8 mouse cellular contexts compared by ENCODE assay signal in genomic region chr17:56673647-56674416, GRCm38 (mm10). TPM values are rescaled to one million over a fixed set of nuclear protein-coding genes. Genes with fewer than 3 reads are reported as not detected.
DNase-seq lines count a peak whose midpoint lies in the region; ATAC-seq lines count a peak whose summit lies in the region.

No protein-coding gene starts in this region.

- H3K9me3 ChIP-seq in kidney, embryonic 16.5 days (ENCODE audit: low read length), result no peaks in the 10 kb centered on the region
- no peaks in the 10 kb centered on the region for H3K9me3 ChIP-seq in midbrain, embryonic 12.5 days

- no peaks in the 10 kb centered on the region for H3K27me3 ChIP-seq in kidney, embryonic 16.5 days (ENCODE audit: insufficient read depth, low read length)
- H3K27me3 ChIP-seq in midbrain, embryonic 12.5 days, result no peaks in the 10 kb centered on the region

- H3K9ac ChIP-seq in kidney, embryonic 16.5 days (replicated peaks; ENCODE audit: low read length), result peak overlapping the region; percentile 98
- peak overlapping the region; percentile 98 for H3K9ac ChIP-seq in midbrain, embryonic 12.5 days (replicated peaks)

- H3K4me3 ChIP-seq in kidney, embryonic 16.5 days (ENCODE audit: low read length), result peak overlapping the region; percentile 98
- H3K4me3 ChIP-seq in midbrain, embryonic 12.5 days, result peak overlapping the region; percentile 98

- H3K4me1 ChIP-seq in kidney, embryonic 16.5 days (ENCODE audit: insufficient read depth, low read length), result peaks cover 24% of the 10 kb centered on the region
- H3K4me1 ChIP-seq in midbrain, embryonic 12.5 days, result peaks cover 27% of the 10 kb centered on the region

- H3K36me3 ChIP-seq in kidney, embryonic 16.5 days (ENCODE audit: insufficient read depth, low read length), result peaks cover 21% of the 10 kb centered on the region
- H3K36me3 ChIP-seq in midbrain, embryonic 12.5 days, result peaks cover 20% of the 10 kb centered on the region; the same call in 1 of the 2 replicates

- H3K27ac ChIP-seq in kidney, embryonic 16.5 days (ENCODE audit: low read length), result peak overlapping the region; percentile 83
- H3K27ac ChIP-seq in midbrain, embryonic 12.5 days (replicated peaks), result peak overlapping the region; percentile 77

- H3K4me2 ChIP-seq in kidney, embryonic 16.5 days (replicated peaks; ENCODE audit: low read depth, low read length), result peak overlapping the region; percentile 72
- H3K4me2 ChIP-seq in midbrain, embryonic 12.5 days (replicated peaks), result peak overlapping the region; percentile 69

- 1% methylated on average over 34 of the region's 37 CpGs for WGBS in kidney, embryonic 16.5 days
- WGBS in midbrain, embryonic 12.5 days, result 2% methylated on average over 37 of the region's 37 CpGs

- 0 out of 2 replicates have a peak, but pooled peaks have one; percentile 4 for ATAC-seq in erythroid progenitor cell, adult 5-6 weeks (replicated peaks; ENCODE audit: low FRiP score, poor library complexity, severe bottlenecking)
- no peak; the same call in 1 of the 2 replicates for ATAC-seq in kidney, embryonic 16.5 days (ENCODE audit: low FRiP score, low TSS enrichment)
- no peak; the same call in 1 of the 2 replicates for ATAC-seq in midbrain, embryonic 12.5 days (ENCODE audit: low FRiP score, low read depth)

- peak; percentile 29 for DNase-seq in kidney, adult 9 months
- DNase-seq in kidney, postnatal 36 days, result no peak
- DNase-seq in MN1 (ENCODE audit: low spot score), result peak; percentile 38
- no peak for DNase-seq in Muller cell, postnatal 12 days (ENCODE audit: inconsistent ontology term)
- DNase-seq in natural killer cell, adult 2 months (ENCODE audit: low spot score in 2 of 2), result no peak

RNA-seq across cellular contexts. Expression of gene Ranbp3, which starts 0.7 kb away (rescaled TPM):
- total RNA-seq in erythroid progenitor cell, adult 5-6 weeks (2015; ENCODE audit: low replicate concordance), result 51.1 and 73.9 TPM in 2 replicates
- total RNA-seq in erythroid progenitor cell, adult 5-6 weeks (2017; ENCODE audit: low replicate concordance), result 72.9 and 77.2 TPM in 2 replicates
- polyA plus RNA-seq in kidney, embryonic 16.5 days (2015; fragmentation: Nextera tagmentation; extraction: Ambion mirVana), result 106 and 107 TPM in 2 replicates
- polyA plus RNA-seq in midbrain, embryonic 12.5 days (2016; fragmentation: Nextera tagmentation; extraction: Ambion mirVana), result 109 and 115 TPM in 2 replicates

RNA-seq across cellular contexts. Expression of gene Ndufa11, which starts 43.7 kb away (rescaled TPM):
- total RNA-seq in erythroid progenitor cell, adult 5-6 weeks (2015; ENCODE audit: low replicate concordance), result 46.5 and 90.1 TPM in 2 replicates
- 54.2 and 67.9 TPM in 2 replicates for total RNA-seq in erythroid progenitor cell, adult 5-6 weeks (2017; ENCODE audit: low replicate concordance)
- polyA plus RNA-seq in kidney, embryonic 16.5 days (2015; fragmentation: Nextera tagmentation; extraction: Ambion mirVana), result 479 and 501 TPM in 2 replicates
- 325 and 338 TPM in 2 replicates for polyA plus RNA-seq in midbrain, embryonic 12.5 days (2016; fragmentation: Nextera tagmentation; extraction: Ambion mirVana)

RNA-seq across cellular contexts. Expression of gene Vmac, which starts 44.0 kb away (rescaled TPM):
- 2.1 and 2.2 TPM in 2 replicates for total RNA-seq in erythroid progenitor cell, adult 5-6 weeks (2015; ENCODE audit: low replicate concordance)
- not detected in 2 replicates for total RNA-seq in erythroid progenitor cell, adult 5-6 weeks (2017; ENCODE audit: low replicate concordance)
- polyA plus RNA-seq in kidney, embryonic 16.5 days (2015; fragmentation: Nextera tagmentation; extraction: Ambion mirVana), result 22.4 and 23.2 TPM in 2 replicates
- 15.4 and 18.2 TPM in 2 replicates for polyA plus RNA-seq in midbrain, embryonic 12.5 days (2016; fragmentation: Nextera tagmentation; extraction: Ambion mirVana)

RNA-seq across cellular contexts. Expression of gene Catsperd, which starts 45.9 kb away (rescaled TPM):
- total RNA-seq in erythroid progenitor cell, adult 5-6 weeks (2015; ENCODE audit: low replicate concordance), result not detected in 2 replicates
- total RNA-seq in erythroid progenitor cell, adult 5-6 weeks (2017; ENCODE audit: low replicate concordance), result not detected in 2 replicates
- polyA plus RNA-seq in kidney, embryonic 16.5 days (2015; fragmentation: Nextera tagmentation; extraction: Ambion mirVana), result 1.1 and 1.3 TPM in 2 replicates
- 0.80 and 1.1 TPM in 2 replicates for polyA plus RNA-seq in midbrain, embryonic 12.5 days (2016; fragmentation: Nextera tagmentation; extraction: Ambion mirVana)

RNA-seq across cellular contexts. Expression of gene Lonp1, which starts 47.1 kb away (rescaled TPM):
- 3.6 and 4.2 TPM in 2 replicates for total RNA-seq in erythroid progenitor cell, adult 5-6 weeks (2015; ENCODE audit: low replicate concordance)
- total RNA-seq in erythroid progenitor cell, adult 5-6 weeks (2017; ENCODE audit: low replicate concordance), result 9.5 and 15.0 TPM in 2 replicates
- 66.1 and 66.4 TPM in 2 replicates for polyA plus RNA-seq in kidney, embryonic 16.5 days (2015; fragmentation: Nextera tagmentation; extraction: Ambion mirVana)
- polyA plus RNA-seq in midbrain, embryonic 12.5 days (2016; fragmentation: Nextera tagmentation; extraction: Ambion mirVana), result 52.1 TPM in 2 replicates

Comparison
In these comparisons a context has a peak if more than half of its experiments do, and no peak if none do; other contexts are left out.
1. DNase-seq: peak in kidney, adult 9 months (single experiment) and MN1 (single experiment); none in kidney, postnatal 36 days (0 of 2), Muller cell, postnatal 12 days (single experiment) and natural killer cell, adult 2 months (0 of 2).